Mouse (Mus musculus): ENCODE results near the gene Zfp184.

- TF ChIP-seq CTCF (IDR thresholded peaks at IDR 0.05; ENCODE audit: borderline replicate concordance, insufficient read depth, low read depth, low read length) (no peak), POLR2A (IDR thresholded peaks at IDR 0.05; ENCODE audit: borderline replicate concordance, insufficient read depth, low read length) (no peak)
These were observed at the start of gene Zfp184 for GRCm38 (mm10) chr13:21944926-21945740.

All from cerebellum, adult 2 months (tissue).